Mouse (Mus musculus): Measurements from ENCODE around the gene Slc25a30. TPM values are rescaled to one million over a fixed set of nuclear protein-coding genes. Genes with fewer than 3 reads are reported as not detected.

The Slc25a30 gene
- polyA plus RNA-seq, 1 experiment, result 6.7 TPM

- no peak overlapping the region for H3K27ac ChIP-seq (ENCODE audit: control insufficient read depth, insufficient read depth, low read depth, low read length, poor library complexity)
- WGBS, result 61% methylated on average over 17 of the region's 17 CpGs
- H3K4me1 ChIP-seq (ENCODE audit: control insufficient read depth, insufficient read depth, low read length), result peaks cover 1% of the 10 kb centered on the region; the same call in 1 of the 2 replicates
- no peak overlapping the region for H3K4me3 ChIP-seq (replicated peaks; ENCODE audit: control insufficient read depth, low read depth, low read length)
- TF ChIP-seq POLR2A (IDR thresholded peaks at IDR 0.05; ENCODE audit: borderline replicate concordance, control insufficient read depth, low read depth, low read length) (no peak), CTCF (IDR thresholded peaks at IDR 0.05; ENCODE audit: control insufficient read depth, insufficient read depth, low read length) (peak; percentile 86)
These were observed 19.2 kb downstream of the Slc25a30 start for GRCm38 (mm10) chr14:75767492-75768274.

- 56% methylated on average over 10 of the region's 10 CpGs for WGBS
- no peak overlapping the region for H3K4me3 ChIP-seq (replicated peaks; ENCODE audit: control insufficient read depth, low read depth, low read length)
- TF ChIP-seq CTCF (IDR thresholded peaks at IDR 0.05; ENCODE audit: control insufficient read depth, insufficient read depth, low read length) (peak; percentile 57), POLR2A (IDR thresholded peaks at IDR 0.05; ENCODE audit: borderline replicate concordance, control insufficient read depth, low read depth, low read length) (no peak)
- no peaks in the 10 kb centered on the region for H3K4me1 ChIP-seq (ENCODE audit: control insufficient read depth, insufficient read depth, low read length)
- H3K27ac ChIP-seq (ENCODE audit: control insufficient read depth, insufficient read depth, low read depth, low read length, poor library complexity), result no peak overlapping the region
These were observed 25.6 kb downstream of the Slc25a30 start for GRCm38 (mm10) chr14:75761028-75761805.

DNA sequence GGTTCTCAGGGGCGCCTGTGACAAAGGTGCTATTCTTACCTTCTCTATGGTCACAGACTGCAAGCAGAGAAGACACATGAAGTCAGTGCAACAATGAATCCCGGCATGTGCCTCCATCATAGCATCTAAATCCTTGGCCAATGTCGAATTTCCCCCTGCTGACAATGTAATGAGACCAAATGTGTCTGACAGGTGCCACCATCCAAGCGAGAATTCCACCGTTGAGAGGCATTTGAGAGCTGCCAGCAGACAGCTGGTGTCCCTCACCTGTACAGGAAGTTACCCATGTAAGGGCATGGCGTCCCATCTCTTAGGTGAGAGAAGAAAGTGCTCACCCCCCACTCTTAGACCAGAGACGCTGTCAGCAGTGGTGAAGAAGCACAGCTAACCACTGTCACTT is 28.4 kb downstream of the Slc25a30 start:
- 83% methylated on average over 7 of the region's 7 CpGs for WGBS
- H3K4me3 ChIP-seq (replicated peaks; ENCODE audit: control insufficient read depth, low read depth, low read length), result no peak overlapping the region

GRCm38 (mm10) chr14:75757821-75758220 is 29.0 kb downstream of the Slc25a30 start:
- no peak overlapping the region for H3K27ac ChIP-seq (ENCODE audit: control insufficient read depth, insufficient read depth, low read depth, low read length, poor library complexity)
- H3K4me3 ChIP-seq (replicated peaks; ENCODE audit: control insufficient read depth, low read depth, low read length), result no peak overlapping the region
- TF ChIP-seq POLR2A (IDR thresholded peaks at IDR 0.05; ENCODE audit: borderline replicate concordance, control insufficient read depth, low read depth, low read length) (no peak), CTCF (IDR thresholded peaks at IDR 0.05; ENCODE audit: control insufficient read depth, insufficient read depth, low read length) (no peak)
- H3K4me1 ChIP-seq (ENCODE audit: control insufficient read depth, insufficient read depth, low read length), result peaks cover 1% of the 10 kb centered on the region; the same call in 1 of the 2 replicates
- WGBS, result 69% methylated on average over 2 of the region's 2 CpGs

More for the DNA sequence above, 28.4 kb downstream of the Slc25a30 start:
- Histone ChIP-seq H3K4me1 (ENCODE audit: control insufficient read depth, insufficient read depth, low read length) (no peaks in the 10 kb centered on the region), H3K27ac (ENCODE audit: control insufficient read depth, insufficient read depth, low read depth, low read length, poor library complexity) (no peak overlapping the region)
- TF ChIP-seq CTCF (IDR thresholded peaks at IDR 0.05; ENCODE audit: control insufficient read depth, insufficient read depth, low read length), result no peak
- TF ChIP-seq POLR2A (IDR thresholded peaks at IDR 0.05; ENCODE audit: borderline replicate concordance, control insufficient read depth, low read depth, low read length), result no peak

- H3K4me1 ChIP-seq (ENCODE audit: control insufficient read depth, insufficient read depth, low read length), result peaks cover 1% of the 10 kb centered on the region; the same call in 1 of the 2 replicates
- WGBS, result 41% methylated on average over 6 of the region's 6 CpGs
- no peak overlapping the region for H3K27ac ChIP-seq (ENCODE audit: control insufficient read depth, insufficient read depth, low read depth, low read length, poor library complexity)
- H3K4me3 ChIP-seq (replicated peaks; ENCODE audit: control insufficient read depth, low read depth, low read length), result no peak overlapping the region
- TF ChIP-seq POLR2A (IDR thresholded peaks at IDR 0.05; ENCODE audit: borderline replicate concordance, control insufficient read depth, low read depth, low read length), result no peak
- no peak for TF ChIP-seq CTCF (IDR thresholded peaks at IDR 0.05; ENCODE audit: control insufficient read depth, insufficient read depth, low read length)
These were observed 29.9 kb downstream of the Slc25a30 start for GRCm38 (mm10) chr14:75756971-75757370.

DNA sequence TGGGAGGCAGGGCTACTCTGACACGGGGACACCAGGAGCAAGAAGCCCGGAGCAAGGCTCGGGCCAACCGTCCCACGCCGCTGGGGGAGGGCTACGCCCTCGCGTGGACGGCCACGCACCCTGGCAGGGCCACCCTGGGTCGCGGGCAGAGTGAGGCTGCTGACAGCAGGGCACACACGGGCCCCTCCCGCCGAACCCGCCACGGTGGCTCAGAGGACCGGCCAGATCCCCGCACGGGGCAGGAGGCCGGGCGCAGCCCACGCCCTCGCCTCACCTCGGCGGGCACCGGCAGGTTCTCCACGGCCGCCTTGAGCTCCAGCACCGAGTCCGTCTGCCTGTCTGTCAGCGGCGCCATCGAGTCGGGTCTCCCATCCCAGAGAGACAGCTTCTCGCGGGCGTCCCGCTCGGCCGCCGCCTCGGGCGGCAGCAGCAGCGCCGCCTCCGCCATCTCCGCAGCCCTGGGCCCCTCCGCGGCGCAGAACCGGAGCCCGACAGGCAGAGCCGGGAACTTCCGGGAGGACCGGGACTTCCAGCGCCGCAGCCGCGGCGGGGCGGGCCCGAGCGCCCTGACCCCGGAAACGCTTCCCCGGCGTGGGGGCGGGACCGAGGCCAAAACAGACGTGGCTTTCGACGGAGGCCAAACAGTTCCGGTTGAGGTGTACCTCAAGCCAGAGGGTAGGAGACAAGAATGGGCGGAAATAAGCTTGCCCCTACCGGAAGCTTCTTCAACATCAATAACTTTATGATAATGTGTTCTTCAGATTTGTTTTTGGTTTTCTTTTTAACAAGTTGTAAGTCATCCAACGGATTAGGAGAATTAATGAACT is 32.6 kb downstream of the Slc25a30 start, which contains the start of gene Cog3:
Cog3 (minus strand) TSS at position 527 of the 827 bp plus-strand sequence.
- TF ChIP-seq CTCF (IDR thresholded peaks at IDR 0.05; ENCODE audit: control insufficient read depth, insufficient read depth, low read length) (peak; percentile 25; the same call in 1 of the 2 replicates), POLR2A (IDR thresholded peaks at IDR 0.05; ENCODE audit: borderline replicate concordance, control insufficient read depth, low read depth, low read length) (peak; percentile 66; the same call in 1 of the 2 replicates)
- peaks cover 5% of the 10 kb centered on the region for H3K4me1 ChIP-seq (ENCODE audit: control insufficient read depth, insufficient read depth, low read length)
- peak within 1 kb of the TSS; percentile 89 for H3K27ac ChIP-seq (ENCODE audit: control insufficient read depth, insufficient read depth, low read depth, low read length, poor library complexity)
- H3K4me3 ChIP-seq (replicated peaks; ENCODE audit: control insufficient read depth, low read depth, low read length), result peak within 1 kb of the TSS; percentile 85
- under 1% methylated on average over 78 of the region's 78 CpGs for WGBS

GRCm38 (mm10) chr14:75753206-75753605 is 33.6 kb downstream of the Slc25a30 start:
- peaks cover 5% of the 10 kb centered on the region for H3K4me1 ChIP-seq (ENCODE audit: control insufficient read depth, insufficient read depth, low read length)
- 26% methylated on average over 8 of the region's 8 CpGs for WGBS

More at GRCm38 (mm10) chr14:75753206-75753605, 33.6 kb downstream of the Slc25a30 start:
- no peak for TF ChIP-seq CTCF (IDR thresholded peaks at IDR 0.05; ENCODE audit: control insufficient read depth, insufficient read depth, low read length)
- no peak for TF ChIP-seq POLR2A (IDR thresholded peaks at IDR 0.05; ENCODE audit: borderline replicate concordance, control insufficient read depth, low read depth, low read length)
- Histone ChIP-seq H3K27ac (ENCODE audit: control insufficient read depth, insufficient read depth, low read depth, low read length, poor library complexity) (no peak overlapping the region), H3K4me3 (replicated peaks; ENCODE audit: control insufficient read depth, low read depth, low read length) (peak overlapping the region; percentile 47)
